Mouse (Mus musculus) lung, postnatal 4 days (tissue): Measurements from ENCODE around the gene Hist1h2ad.
"Not testable (repeated sequence)": the region's sequence is repeated elsewhere in the genome, so short reads cannot be mapped to it uniquely, and the experiment has no call there.

Experiments
- DNase-seq, 2 experiments: peaks; one replicate each; pipeline ENCODE4 v3.0.0; 2021

The Hist1h2ad gene

GRCm38 (mm10) chr13:23573898-23574524, at the start of gene Hist1h2ad, which contains the start of gene Hist1h2bf:
Hist1h2ad (plus strand) TSS chr13:23574381.
Hist1h2bf (minus strand) TSS chr13:23574196.
- DNase-seq: peak; percentile 93 to 94

GRCm38 (mm10) chr13:23524654-23525053, 49.5 kb upstream of the Hist1h2ad start:
- DNase-seq: peak; percentile 73 to 87

- no peak for DNase-seq
Measured at GRCm38 (mm10) chr13:23525901-23526300, 48.3 kb upstream of the Hist1h2ad start.

GRCm38 (mm10) chr13:23526312-23526711, 47.9 kb upstream of the Hist1h2ad start:
- DNase-seq: peak; percentile 84 to 93

- DNase-seq: no peak
Measured at GRCm38 (mm10) chr13:23529005-23529404, 45.2 kb upstream of the Hist1h2ad start.

- DNase-seq: no peak
Measured at GRCm38 (mm10) chr13:23529480-23530165, 44.6 kb upstream of the Hist1h2ad start.

GRCm38 (mm10) chr13:23530181-23530900, 43.8 kb upstream of the Hist1h2ad start:
- DNase-seq: peak; percentile 47 to 77

GRCm38 (mm10) chr13:23530901-23531875, 43.0 kb upstream of the Hist1h2ad start, which contains the start of gene Hist1h4h:
Hist1h4h (plus strand) TSS chr13:23531050.
- peak; percentile 97 to 98 for DNase-seq

GRCm38 (mm10) chr13:23532262-23533075, 41.7 kb upstream of the Hist1h2ad start:
- no peak for DNase-seq

- DNase-seq: peak; percentile 69 to 79
Measured at GRCm38 (mm10) chr13:23533560-23534367, 40.4 kb upstream of the Hist1h2ad start, which contains the start of gene Hist1h2af. Hist1h2af (plus strand) TSS chr13:23533906.

- DNase-seq: peak in 1 of 2 experiments; percentile 19
Measured at GRCm38 (mm10) chr13:23534368-23535131, 39.6 kb upstream of the Hist1h2ad start.

GRCm38 (mm10) chr13:23535137-23536075, 38.8 kb upstream of the Hist1h2ad start, which contains the start of gene Hist1h3g:
Hist1h3g (plus strand) TSS chr13:23535422.
- DNase-seq: peak; percentile 87 to 92

GRCm38 (mm10) chr13:23536076-23536822, 37.9 kb upstream of the Hist1h2ad start:
- no peak for DNase-seq

- no peak for DNase-seq
Measured at GRCm38 (mm10) chr13:23537006-23537710, 37.0 kb upstream of the Hist1h2ad start.

- no peak for DNase-seq
Measured at GRCm38 (mm10) chr13:23538249-23538648, 35.9 kb upstream of the Hist1h2ad start.

GRCm38 (mm10) chr13:23539821-23540220, 34.4 kb upstream of the Hist1h2ad start:
- not testable (repeated sequence) for DNase-seq

GRCm38 (mm10) chr13:23541497-23541896, 32.7 kb upstream of the Hist1h2ad start:
- no peak for DNase-seq
